Mouse (Mus musculus): ENCODE measurements around the gene F3.

Gene F3

DNA sequence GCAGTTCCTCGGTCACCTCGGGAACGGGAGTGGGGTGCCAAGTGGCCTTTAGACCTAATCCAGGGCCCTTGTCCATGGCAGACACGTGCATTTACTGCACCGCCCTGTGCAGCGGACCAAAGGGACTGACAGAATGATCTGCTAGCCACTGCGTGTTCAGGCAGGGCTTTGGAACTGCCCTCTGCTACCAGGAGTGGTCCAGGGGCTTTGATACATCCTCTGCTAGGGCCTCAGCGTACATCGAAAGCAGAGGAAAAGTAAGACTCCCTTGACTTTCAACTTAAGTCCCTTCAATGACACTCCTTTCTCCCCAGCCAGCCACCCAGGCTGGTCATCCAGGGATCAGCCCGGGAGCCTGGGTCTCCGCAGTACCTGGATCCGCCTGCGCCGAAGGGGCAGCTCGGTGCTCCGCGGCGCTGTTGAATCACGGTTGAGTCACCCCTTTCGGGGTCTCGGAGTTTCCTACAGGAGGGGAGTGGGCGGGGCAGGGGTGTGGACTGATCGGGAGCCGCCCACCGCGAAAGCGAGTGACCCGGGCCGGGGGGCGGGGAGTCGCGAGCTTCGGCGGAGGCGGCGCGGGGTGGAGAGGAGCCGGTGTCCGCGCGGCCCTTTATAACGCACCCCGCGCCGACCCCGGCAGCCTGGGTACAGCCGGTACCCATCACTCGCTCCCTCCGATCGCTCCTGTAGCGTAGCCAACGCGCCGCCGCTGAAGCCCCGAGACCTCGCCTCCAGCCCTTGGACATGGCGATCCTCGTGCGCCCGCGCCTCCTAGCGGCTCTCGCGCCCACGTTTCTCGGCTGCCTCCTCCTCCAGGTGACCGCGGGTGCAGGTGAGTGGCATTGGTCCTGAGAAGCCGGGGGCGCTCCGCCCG lies at the start of gene F3:
Gene F3 (plus strand): TSS at position 567 of the 874 bp plus-strand sequence.
- peak; percentile 73 for DNase-seq (ENCODE audit: low spot score)

DNA sequence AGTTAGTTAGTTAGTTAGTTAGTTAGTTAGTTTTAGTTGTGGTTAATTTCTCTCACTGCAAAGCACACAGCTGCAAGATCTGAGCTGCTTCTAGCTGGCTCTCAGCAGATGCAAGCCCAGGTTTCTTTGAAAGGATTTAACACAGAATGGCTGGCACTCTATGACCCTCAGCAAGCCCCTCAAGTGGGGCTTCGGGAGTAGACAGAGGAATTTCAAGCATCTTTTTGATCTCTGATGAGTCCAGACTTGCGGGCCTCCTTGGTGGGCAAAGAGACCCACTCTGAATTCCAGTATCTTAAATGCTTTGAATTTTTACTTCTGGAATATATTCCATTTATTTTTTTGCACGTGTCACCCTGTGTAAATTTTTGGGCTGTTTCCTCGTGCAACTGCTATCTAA lies 44.4 kb upstream of the F3 start:
- DNase-seq (ENCODE audit: low spot score) = no peak

DNA sequence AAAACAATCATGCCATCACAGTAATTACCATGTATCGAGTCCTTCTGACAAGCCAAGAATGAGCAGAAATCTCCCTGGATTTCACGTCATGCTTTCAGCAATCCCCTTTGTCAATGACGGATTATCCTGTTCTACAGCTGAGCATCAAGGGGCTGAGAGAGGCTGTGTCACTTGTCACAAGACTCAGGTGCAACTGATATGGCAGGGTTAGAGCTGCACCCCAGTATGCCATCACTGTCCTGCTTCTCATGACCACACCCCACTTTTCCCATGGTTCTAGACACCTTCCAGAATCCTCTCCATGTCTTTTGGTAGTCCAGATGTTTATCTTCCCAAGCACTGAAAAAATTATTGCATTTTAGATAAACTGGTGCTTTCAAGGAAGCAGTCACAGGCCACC lies 43.9 kb upstream of the F3 start:
- DNase-seq (ENCODE audit: low spot score) = no peak

DNA sequence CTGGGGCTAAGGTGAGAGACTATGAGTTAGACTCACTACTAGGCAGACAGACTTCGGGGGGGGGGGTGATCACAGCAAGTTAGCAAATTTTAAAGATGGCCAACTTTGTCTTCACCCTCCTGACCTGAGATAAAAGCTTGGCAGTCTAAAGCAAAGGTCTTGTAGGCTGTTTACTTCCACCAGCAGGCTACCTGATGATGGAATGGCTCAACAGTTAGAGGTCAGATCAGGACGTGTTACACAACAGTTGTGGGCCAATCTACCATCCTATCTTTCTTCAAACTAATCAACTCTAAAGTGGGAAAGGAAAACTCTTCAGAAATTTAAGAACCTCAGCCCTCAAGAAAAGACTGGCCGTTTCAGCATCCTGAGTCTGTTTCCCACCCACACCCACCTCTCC lies 43.1 kb upstream of the F3 start:
- no peak for DNase-seq (ENCODE audit: low spot score)

DNA sequence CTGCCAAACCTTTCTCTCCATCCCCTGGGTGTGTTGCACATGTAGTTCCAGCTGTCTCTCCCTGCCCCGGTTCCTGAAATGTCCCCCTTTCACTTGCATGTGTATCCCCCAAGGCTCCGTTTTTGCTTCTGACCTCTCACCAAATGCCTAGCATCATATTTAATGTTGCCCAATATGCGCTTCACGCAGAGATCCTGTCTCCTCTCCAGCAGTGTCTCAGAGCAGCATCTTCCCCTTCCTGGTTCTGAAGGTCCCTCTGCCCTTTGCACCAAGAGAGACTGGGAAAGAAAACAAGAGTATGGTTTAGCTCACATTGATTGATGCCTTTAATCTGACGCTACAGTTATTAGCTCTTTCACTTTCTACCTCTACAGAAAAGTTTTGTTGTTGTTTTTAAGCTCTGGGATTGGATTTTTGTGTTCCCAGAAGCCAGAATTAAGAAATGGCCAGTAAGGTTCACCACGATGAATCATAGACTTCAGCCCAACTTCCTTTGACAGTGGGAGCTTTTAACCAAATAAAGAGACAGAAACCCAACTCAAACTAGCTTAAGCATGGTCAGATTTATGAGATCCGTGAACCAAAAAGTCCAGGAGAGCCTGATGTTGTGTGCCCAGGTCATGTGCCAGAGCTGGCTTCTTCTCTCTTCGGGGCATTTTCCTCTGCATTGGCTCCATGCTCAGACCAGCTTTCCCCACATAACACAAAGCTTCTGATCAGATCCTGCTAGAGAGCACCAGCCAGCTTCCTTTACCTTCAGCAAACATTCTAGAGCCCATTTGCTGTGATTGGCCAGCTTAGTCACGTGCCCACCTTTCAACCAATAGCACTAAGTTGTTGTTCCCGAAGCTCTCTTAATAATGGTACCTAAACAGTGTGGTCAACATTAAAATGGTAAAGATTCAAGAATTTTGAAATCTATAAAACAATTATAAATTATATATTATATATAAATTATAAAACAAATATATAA lies 40.6 kb upstream of the F3 start:
- no peak for DNase-seq (ENCODE audit: low spot score)

DNA sequence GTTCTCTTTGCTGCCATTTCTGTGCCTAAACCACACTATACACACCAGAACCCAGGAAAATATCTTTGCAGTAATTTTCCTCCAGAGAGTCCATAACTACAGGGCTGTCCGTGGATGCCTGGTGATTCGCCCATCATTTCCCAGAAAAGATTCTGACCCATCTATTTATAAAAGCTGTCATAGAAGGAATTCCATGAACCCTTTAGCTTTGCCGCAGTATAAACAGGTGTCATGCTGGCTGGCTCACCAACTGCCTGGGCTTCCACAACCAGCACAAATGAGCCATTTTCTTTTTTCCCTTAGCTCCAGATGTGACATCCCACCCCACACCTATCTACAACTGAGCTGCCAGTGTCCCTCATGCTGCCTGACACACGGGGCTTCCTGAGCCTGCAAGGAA lies 38.8 kb upstream of the F3 start:
- no peak for DNase-seq (ENCODE audit: low spot score)

DNA sequence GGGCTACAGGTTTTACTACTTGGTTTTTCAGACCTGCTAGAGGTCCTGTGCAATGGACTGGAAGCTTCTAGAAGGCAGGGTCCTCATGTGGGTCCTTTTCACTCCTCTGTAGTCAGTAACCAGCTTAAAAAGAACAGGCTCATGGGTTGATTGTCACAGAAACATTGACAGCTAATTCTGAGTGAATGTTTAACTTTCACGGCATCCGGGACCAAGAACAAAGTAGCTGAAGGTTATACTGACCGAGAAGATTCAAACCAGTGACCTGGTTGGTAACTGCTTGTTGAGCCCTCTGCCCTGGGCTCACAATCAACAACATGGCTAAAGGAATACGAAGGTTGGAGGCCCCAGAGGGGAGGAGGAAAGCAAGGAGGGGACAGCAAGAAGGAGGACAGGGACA lies 38.4 kb upstream of the F3 start:
- DNase-seq (ENCODE audit: low spot score) = no peak

DNA sequence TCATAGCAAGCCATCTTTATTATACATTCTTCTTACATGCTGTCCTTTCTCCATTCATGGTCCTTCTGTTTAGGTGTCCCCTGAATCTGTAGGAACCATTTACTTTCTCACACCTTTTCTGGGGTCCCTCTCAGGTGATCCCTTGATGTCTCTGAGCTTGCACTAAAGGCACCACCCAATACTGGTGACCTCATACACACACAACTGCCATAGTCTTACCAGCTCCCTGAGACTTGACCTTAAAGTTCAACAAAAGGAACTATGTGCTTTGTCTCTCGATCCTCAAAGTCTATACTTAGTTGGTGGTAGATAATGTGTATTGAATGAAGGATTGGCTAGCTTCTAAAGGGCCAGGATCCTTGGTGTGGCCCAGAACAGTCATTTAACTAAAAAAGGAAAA lies 37.4 kb upstream of the F3 start:
- DNase-seq (ENCODE audit: low spot score) = no peak

DNA sequence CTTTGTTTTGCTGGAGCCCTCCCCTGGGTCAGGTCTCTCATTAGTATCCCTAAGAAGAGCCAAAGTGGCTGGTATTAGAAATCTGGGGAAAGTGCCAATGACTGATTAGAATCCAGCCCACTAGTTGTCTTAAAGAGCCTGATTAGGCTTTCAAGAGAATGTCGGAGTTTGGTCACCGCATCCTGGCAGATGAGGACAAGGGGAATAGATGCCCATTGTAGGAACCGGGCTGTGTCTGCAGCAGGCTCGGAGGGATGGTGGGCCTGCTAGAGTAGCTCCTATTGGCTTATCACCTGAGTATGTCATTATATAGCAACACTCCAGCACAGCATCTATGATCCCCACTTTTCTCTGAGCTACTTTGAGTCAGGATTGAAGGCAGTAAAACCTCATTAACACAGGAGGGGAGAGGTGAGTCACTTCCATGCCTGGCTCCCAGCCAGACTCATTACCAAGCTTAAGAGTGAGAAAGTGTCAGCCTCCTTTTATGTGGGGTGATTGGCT lies 36.9 kb upstream of the F3 start:
- no peak for DNase-seq (ENCODE audit: low spot score)

DNA sequence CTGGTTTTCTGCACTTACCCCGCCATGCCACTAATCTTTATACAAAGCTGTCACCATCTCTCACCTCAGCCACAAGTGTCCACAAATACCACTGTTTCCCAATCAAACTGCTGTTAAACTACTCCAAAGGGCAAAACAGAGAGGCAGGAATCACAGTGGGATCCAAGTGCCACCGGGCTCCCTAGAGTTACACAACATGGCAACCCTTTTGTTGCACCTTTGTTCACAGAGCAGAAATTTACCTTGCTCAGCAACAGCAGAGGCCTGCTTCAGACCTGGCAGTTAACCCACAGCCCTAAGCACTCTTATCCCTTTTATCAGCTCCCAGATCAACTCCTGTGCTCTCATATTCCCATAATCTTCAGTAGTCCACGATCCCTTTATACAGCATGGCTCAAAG lies 35.6 kb upstream of the F3 start:
- no peak for DNase-seq (ENCODE audit: low spot score)

DNA sequence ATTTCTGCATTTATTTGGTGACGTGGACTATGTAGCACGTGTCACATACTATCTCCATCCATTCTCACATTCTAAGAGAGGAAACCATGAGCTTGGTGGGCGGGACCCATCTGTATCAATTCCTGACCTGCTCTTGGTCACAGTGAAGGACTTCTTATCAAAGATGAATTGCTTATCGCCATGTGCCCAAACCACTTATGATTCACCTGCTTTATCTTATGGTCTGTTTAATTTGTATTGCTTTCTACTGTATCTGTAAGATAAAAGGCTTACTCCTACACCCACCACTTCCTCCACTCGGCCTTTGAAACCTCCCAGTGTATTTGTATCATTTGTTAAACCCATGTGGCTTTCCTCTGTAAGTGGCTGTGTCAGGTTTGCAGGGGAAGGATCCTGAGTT lies 34.3 kb upstream of the F3 start:
- DNase-seq (ENCODE audit: low spot score) = no peak

DNA sequence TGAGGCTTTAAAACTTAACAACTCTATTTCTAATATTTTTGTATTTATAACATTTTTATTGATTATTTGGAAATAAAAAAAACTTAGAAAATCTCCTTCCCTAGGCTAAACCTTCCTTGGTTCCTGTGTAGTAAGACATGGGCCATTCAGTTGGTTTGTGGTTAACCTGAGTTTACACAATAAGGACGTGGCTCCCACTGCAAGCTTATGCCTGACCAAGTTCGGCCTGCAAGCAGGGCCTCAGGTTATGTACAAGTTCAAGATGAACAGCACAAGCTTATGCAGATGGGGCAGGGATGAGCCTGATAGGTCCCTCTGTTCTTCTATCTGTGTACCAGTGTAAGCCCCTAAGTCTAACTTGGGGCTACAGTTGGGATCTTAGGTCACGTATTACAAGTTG lies 33.6 kb upstream of the F3 start:
- no peak for DNase-seq (ENCODE audit: low spot score)

DNA sequence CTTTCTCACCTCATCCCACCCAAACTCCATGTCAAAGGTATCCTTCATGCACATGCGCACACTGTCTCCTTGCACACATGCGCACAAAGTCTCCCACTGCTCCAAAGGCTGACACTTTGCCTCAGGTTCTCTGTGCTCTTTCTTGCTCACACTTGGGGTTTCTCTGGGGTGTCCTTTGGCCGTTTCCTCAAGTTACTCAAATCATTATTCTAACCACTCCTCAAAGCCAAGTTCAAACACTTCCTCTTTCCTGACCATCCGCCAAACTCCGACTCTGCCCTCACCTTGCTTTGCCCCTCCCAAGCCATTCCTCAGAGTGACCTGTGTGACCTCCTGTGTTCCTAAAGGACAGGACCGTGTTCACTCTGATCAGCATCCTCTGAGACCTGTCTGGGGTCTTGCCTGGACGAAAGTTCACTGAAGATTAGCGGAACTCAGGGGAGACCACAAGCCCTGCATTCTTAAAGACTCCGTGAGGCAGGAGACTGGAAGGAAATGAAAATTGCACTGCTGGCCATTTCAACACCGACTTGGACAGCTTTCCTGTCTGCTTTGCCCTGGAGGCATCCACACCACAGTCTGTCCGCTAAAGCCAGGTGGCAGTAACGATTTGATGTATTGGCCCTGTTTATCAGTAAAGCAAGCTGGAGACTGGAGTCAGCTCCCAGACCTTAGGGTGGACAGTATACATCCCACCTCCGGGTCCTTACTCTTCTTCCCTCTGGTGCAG lies 30.2 kb upstream of the F3 start:
- DNase-seq (ENCODE audit: low spot score) = no peak

DNA sequence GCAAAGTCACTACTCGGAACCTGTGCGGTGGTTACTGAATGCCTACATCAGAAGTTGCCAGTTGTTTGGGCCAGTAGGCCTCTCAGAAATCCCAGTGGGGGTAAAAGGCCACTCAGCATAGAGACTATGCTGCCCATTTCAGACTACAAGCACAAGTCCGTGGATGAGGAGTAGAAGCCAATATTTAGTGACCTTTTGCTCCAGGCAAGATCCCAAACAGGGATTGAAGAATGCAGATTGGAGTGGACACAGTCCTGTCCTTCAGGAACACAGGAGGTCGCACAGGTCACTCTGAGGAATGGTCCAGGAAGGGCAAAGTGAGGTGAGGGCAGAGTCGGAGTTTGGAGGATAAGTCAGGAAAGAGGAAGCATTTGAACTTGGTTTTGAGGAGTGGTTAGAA lies 29.6 kb upstream of the F3 start:
- no peak for DNase-seq (ENCODE audit: low spot score)

DNA sequence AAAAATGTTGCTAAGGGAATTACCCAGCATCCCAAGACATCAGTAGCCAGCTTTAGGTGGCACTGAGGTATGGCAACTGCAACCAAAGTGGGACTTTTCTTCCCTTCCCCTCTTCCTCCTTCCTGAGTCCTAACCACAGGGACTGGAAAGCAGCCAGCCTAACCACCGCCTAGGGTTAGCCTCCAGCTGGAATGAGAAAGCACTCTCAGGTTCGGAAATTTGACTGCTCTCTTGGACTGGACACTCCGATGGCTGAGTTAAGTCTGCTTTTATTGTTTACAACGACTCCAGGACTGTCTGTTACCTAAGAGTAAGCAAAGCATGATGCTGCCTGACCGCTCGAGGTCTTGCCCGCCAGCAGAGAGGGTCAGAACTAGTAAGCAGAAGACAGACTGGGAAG lies 26.2 kb upstream of the F3 start:
- DNase-seq (ENCODE audit: low spot score) = no peak

DNA sequence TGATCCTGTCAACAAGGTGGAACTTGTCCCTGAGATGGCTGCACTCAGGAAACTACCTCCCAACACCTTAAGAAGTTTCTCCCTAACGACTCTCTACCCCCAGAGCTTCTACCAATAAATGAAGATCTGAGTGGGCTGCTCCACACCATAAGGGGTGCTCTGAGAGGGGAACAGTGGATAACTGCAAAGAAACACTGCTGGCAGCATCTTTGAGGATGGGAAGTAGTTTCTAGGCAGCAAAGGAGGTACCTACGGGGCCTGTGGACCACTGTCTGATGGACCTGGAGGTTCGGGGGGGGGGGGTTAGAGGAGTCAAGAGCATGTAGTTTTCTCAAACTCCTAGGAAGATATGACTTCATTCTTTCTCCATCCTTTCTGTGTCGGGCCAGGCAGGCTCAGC lies 23.9 kb upstream of the F3 start:
- DNase-seq (ENCODE audit: low spot score) = no peak

DNA sequence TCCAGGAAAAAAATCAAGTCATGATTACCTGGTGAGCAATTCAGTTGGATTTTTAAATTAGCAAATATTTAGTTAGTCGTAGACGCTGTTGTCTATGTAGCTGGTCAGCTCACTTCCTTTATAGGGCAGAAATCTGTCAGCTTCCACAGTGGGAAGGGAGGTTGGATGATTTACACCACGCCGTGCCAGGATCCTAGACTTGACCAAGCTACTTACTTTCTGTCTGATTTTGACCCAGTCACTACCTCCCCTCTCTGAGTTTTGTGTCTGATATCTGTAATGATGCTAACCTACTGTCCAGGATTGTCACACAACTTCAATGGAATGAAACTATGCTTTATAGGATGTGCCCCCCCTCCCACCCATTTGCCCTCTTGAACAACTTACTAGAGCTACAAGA lies 23.5 kb upstream of the F3 start:
- DNase-seq (ENCODE audit: low spot score) = no peak

DNA sequence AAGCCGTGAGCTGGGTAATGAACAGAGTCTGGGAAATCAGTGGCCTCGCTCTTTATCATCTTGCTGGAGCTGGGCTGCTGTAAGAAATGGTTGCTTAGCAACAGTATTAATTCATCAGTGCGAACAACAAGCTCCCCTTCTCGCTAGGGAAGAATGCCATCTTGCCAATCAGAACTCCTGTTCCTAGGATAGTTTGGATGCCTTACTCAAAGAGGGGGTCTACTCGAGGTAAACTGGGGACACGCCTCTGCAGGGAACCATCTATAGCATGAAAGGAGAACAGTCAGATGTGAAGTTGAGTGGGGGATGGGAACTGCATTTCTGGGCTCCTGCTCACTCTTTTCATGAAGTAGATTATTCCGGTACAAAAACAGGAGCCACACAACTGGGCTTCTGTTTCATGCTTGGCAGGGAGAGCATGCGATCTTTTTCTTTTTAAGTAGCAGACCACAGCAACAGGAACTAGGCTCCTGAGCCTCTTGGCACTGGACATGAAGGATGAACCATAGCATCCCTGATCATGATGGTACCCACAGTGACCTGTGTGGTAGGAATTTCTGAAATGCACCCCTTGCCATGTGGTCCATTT lies 22.9 kb upstream of the F3 start:
- no peak for DNase-seq (ENCODE audit: low spot score)

DNA sequence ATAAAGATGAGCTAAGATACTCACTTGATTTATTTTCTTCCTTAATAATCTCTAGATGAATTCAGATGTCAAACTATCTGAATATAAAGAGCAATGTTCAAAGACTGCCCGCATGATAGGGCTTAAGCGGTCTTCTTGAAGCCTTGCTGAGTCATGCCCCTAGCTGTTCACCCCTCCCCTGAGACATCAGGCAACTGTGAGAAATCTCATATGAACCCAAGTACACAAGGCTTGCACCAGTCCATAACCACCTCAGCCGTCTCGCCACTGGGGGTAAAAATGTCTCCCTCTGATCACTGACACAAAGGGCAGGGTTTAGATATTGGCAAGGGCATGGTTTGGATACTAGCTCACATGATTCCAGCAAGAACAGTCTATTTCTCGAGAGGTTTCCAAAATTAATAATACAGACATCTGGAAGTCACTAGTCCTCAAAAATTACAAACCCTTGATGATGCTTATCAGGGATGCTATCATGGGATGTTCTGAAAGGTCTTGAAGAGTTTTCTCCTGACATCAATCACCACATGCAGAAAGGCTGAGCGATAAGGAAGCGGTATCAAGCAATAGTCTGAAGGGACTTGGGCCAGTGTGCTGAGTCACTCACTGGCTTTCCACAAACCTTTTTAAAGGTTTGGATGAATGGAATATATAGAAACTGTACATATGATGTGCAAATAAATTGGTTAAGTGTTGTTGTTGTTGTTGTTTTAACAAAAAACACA lies 20.0 kb upstream of the F3 start:
- DNase-seq (ENCODE audit: low spot score) = no peak

DNA sequence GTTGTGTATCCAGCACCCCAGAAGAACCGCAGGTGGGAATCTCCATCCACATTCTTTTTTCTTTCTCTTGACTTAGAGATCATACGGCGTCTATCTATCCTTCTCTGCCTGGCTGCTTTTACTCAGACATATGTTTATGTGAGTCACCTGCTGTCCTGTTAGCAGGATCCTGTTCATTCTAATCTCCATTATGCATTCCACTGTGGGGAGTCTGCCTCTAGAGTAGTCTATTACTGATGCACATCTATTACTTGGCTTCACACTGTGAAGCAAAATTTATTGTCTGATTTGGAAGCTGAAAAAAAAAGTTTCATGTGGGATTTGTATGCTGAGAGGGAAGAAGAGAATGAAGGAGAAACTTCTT lies 19.5 kb upstream of the F3 start:
- no peak for DNase-seq (ENCODE audit: low spot score)

DNA sequence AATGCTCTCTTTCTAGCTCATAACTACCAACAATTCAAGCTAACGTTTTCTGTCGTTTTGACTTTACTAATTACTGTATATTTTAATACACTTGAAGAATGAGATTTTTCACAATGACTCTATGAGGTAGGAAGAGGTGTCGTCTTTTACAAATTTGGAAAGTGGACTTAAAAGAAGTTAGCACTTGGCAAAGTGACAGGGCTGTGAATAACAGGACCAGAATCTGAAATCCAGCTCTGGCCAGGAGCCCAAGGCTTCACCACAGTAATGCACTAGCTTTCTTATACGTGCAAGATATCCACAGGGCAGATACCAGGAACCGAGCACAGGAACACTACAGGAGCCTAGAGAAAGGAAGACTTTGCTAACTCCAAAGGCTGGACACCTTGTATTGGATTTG lies 17.2 kb upstream of the F3 start:
- DNase-seq (ENCODE audit: low spot score) = no peak

Data from ovary, postnatal 14 days (tissue).